Mouse (Mus musculus) liver, embryonic 16.5 days (tissue): Measurements from ENCODE around the gene Slc16a10. TPM values are rescaled to one million over a fixed set of nuclear protein-coding genes. Genes with fewer than 3 reads are reported as not detected.

ENCODE experiments used
- ATAC-seq: fragments of 200-750 bp; cut with Nextera tagmentation; 2 replicates; pipeline ENCODE4 v1.8.0; 2017; ENCODE audit warnings: low read depth, mild to moderate bottlenecking, moderate number of reproducible peaks, moderate library complexity
- H3K27ac ChIP-seq: fragments of 300-500 bp; sonication (generic); 2 replicates; pipeline ENCODE4 v1.5.1; 2014; ENCODE audit warnings: mild to moderate bottlenecking, low read length
- H3K27me3 ChIP-seq: fragments of 300-500 bp; sonication (generic); 2 replicates; pipeline ENCODE4 v1.6.1; 2014; ENCODE audit warnings: low read depth, low read length, mixed read lengths; ENCODE audit not compliant: control insufficient read depth, insufficient read depth
- H3K36me3 ChIP-seq: fragments of 300-500 bp; sonication (generic); 2 replicates; pipeline ENCODE4 v1.6.1; 2014; ENCODE audit warnings: mild to moderate bottlenecking; ENCODE audit not compliant: control insufficient read depth, insufficient read depth
- H3K4me1 ChIP-seq: fragments of 300-500 bp; sonication (generic); 2 replicates; pipeline ENCODE4 v1.6.1; 2014; ENCODE audit warnings: low read depth, low read length, mixed read lengths; ENCODE audit not compliant: control insufficient read depth
- H3K4me2 ChIP-seq: fragments of 300-500 bp; sonication (generic); 2 replicates; pipeline ENCODE4 v1.6.1; 2014; ENCODE audit warnings: low read depth, low read length, mixed read lengths
- H3K4me3 ChIP-seq: fragments of 300-500 bp; sonication (generic); 2 replicates; pipeline ENCODE4 v1.5.1; 2014; ENCODE audit warnings: low read depth, mild to moderate bottlenecking, low read length
- H3K9ac ChIP-seq: fragments of 300-500 bp; sonication (generic); 2 replicates; pipeline ENCODE4 v1.6.1; 2014; ENCODE audit warnings: low read depth, low read length
- H3K9me3 ChIP-seq: fragments of 300-500 bp; sonication (generic); replicated peaks from 2 replicates; pipeline ENCODE4 v1.6.1; 2016; ENCODE audit warnings: low read length; ENCODE audit not compliant: control insufficient read depth
- WGBS: fragments of 180-500 bp; shearing (Covaris S2); extraction: QIAGEN DNeasy Blood & Tissue Kit; methylation state at CpG from one replicate; pipeline ENCODE4 v1.1.7; 2014; ENCODE audit not compliant: insufficient replicate concordance; 5-methylcytosine and 5-hydroxymethylcytosine counted together
- polyA plus RNA-seq: library from polyadenylated mRNA; unstranded; fragments of >200 nt; fragmentation: Nextera tagmentation; extraction: Ambion mirVana; gene quantifications from 2 replicates; pipeline ENCODE4 v1.2.1, GENCODE M21; 2015

The Slc16a10 gene
- polyA plus RNA-seq, 1 experiment from 2014 or later, result 75.2 TPM

DNA sequence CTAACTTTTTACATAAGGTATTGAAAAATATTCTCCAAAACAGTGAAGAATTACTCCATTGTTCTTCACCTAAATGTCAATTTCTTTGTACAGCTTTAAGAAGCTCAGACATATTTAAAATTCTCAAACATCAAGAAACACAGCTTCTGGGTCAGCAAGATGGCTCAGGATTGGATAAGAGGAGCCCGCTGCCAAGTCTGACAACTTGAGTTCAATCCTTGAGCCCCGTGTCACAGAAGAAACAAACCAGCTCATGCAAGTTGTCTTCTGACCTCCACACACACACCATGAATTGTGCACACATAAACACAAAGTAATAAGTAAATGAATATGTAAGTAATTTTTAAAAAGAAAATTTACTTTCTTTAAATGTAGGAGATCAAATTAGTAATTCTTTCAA, 50.6 kb downstream of the Slc16a10 start:
- 90% methylated on average over 2 of the region's 2 CpGs for WGBS
- no peak overlapping the region for H3K4me2 ChIP-seq
- H3K4me3 ChIP-seq, result no peak overlapping the region
- ATAC-seq, result no peak
- H3K9ac ChIP-seq, result no peak overlapping the region
- H3K27me3 ChIP-seq, result no peaks in the 10 kb centered on the region
- H3K9me3 ChIP-seq, result 0 out of 2 replicates have a peak, but pooled peaks cover 3% of the 10 kb centered on the region
- H3K27ac ChIP-seq, result no peak overlapping the region
- H3K36me3 ChIP-seq, result peaks cover 6% of the 10 kb centered on the region; the same call in 1 of the 2 replicates
- H3K4me1 ChIP-seq, result no peaks in the 10 kb centered on the region

GRCm38 (mm10) chr10:40090504-40091428, 51.3 kb downstream of the Slc16a10 start:
- no peak overlapping the region for H3K9ac ChIP-seq
- no peak overlapping the region for H3K4me3 ChIP-seq
- no peak for ATAC-seq
- H3K36me3 ChIP-seq, result peaks cover 6% of the 10 kb centered on the region; the same call in 1 of the 2 replicates
- WGBS, result 76% methylated on average over 11 of the region's 11 CpGs
- H3K4me1 ChIP-seq, result no peaks in the 10 kb centered on the region; the same call in 1 of the 2 replicates
- no peak overlapping the region for H3K27ac ChIP-seq
- H3K4me2 ChIP-seq, result no peak overlapping the region
- no peaks in the 10 kb centered on the region for H3K27me3 ChIP-seq
- H3K9me3 ChIP-seq, result 0 out of 2 replicates have a peak, but pooled peaks cover 3% of the 10 kb centered on the region

- H3K4me1 ChIP-seq, result no peaks in the 10 kb centered on the region; the same call in 1 of the 2 replicates
- peak; percentile 27 for ATAC-seq
- 88% methylated on average over 12 of the region's 12 CpGs for WGBS
Observed at GRCm38 (mm10) chr10:40084332-40085093, 57.5 kb downstream of the Slc16a10 start.

GRCm38 (mm10) chr10:40083556-40083955, 58.5 kb downstream of the Slc16a10 start:
- Histone ChIP-seq H3K36me3 (peaks cover 5% of the 10 kb centered on the region; the same call in 1 of the 2 replicates), H3K4me3 (no peak overlapping the region), H3K9ac (no peak overlapping the region), H3K4me1 (no peaks in the 10 kb centered on the region; the same call in 1 of the 2 replicates), H3K9me3 (no peaks in the 10 kb centered on the region), H3K4me2 (no peak overlapping the region), H3K27ac (no peak overlapping the region), H3K27me3 (no peaks in the 10 kb centered on the region)
- 75% methylated on average over 4 of the region's 4 CpGs for WGBS
- no peak for ATAC-seq

More at GRCm38 (mm10) chr10:40084332-40085093, 57.5 kb downstream of the Slc16a10 start:
- H3K36me3 ChIP-seq, result peaks cover 3% of the 10 kb centered on the region; the same call in 1 of the 2 replicates
- H3K9ac ChIP-seq, result no peak overlapping the region
- H3K9me3 ChIP-seq, result no peaks in the 10 kb centered on the region
- no peaks in the 10 kb centered on the region for H3K27me3 ChIP-seq
- H3K4me3 ChIP-seq, result no peak overlapping the region
- H3K4me2 ChIP-seq, result no peak overlapping the region
- no peak overlapping the region for H3K27ac ChIP-seq

DNA sequence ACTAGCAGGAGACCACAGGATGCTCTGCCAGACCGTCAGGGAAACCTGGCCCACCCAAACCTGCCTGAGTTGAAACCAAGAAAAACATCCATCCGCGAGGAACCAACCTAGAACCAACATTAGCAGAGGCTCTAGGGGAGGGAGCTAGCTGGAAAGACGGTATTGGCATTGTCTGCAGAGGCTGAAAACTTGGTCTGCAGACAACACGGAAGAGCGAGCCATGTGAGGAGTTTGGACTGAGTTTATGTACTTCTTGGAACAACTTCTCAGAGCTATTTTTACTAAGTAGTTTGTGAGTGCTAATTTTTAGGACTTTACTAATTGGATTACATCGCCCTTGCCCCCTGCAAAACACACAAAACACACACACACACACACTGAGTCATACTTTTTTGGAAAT, 59.4 kb downstream of the Slc16a10 start:
- H3K27me3 ChIP-seq, result no peaks in the 10 kb centered on the region
- ATAC-seq, result no peak
- H3K4me3 ChIP-seq, result no peak overlapping the region
- no peak overlapping the region for H3K4me2 ChIP-seq
- H3K4me1 ChIP-seq, result no peaks in the 10 kb centered on the region; the same call in 1 of the 2 replicates
- WGBS, result 94% methylated on average over 7 of the region's 7 CpGs
- H3K27ac ChIP-seq, result no peak overlapping the region
- no peak overlapping the region for H3K9ac ChIP-seq
- H3K9me3 ChIP-seq, result no peaks in the 10 kb centered on the region
- peaks cover 8% of the 10 kb centered on the region for H3K36me3 ChIP-seq

DNA sequence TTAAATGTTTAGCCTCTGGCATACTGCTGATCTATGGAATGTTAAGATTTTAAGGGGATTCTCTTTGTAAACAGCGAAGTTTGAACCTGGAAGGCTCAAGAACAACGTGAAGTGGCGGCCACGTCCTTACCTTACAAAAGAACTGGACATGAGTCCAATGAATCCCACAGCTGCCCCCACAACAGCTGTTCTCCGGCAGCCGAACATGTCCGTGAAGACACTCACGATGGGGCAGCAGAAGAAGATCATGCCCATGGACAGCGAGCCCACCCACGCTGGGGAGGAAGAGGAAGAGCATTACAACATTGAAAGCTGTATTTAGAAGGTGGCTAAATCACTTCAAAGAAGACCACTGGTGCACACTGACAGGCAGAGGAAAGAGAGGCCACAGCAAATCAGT, 61.5 kb downstream of the Slc16a10 start:
- Histone ChIP-seq H3K27ac (no peak overlapping the region), H3K4me2 (no peak overlapping the region), H3K4me1 (peaks cover 5% of the 10 kb centered on the region), H3K9me3 (no peaks in the 10 kb centered on the region), H3K27me3 (no peaks in the 10 kb centered on the region), H3K9ac (no peak overlapping the region), H3K36me3 (peaks cover 19% of the 10 kb centered on the region), H3K4me3 (no peak overlapping the region)
- ATAC-seq, result no peak
- WGBS, result 85% methylated on average over 10 of the region's 10 CpGs

DNA sequence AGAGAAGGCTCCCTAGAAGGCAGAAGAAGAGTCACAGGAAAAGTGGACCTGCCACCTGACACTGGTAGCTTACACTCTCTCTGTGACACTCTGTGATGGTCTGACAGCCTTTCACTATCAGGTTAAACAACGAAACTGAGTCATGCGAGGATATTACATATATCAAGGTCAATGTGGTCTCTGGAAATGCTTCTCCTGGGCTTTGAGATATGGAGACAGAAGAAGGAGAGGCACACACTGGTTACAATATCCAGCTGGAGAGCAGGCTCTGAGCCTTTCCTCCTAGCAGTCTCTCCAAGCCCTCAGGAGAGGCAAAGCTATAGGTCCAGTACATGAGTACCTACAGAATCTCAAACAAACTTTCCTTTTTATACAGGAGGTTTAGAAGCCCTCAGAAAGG, 62.8 kb downstream of the Slc16a10 start:
- peaks cover 25% of the 10 kb centered on the region for H3K36me3 ChIP-seq
- ATAC-seq, result no peak
- H3K9me3 ChIP-seq, result no peaks in the 10 kb centered on the region
- WGBS, result 65% methylated on average over 2 of the region's 2 CpGs
- H3K4me1 ChIP-seq, result peaks cover 5% of the 10 kb centered on the region
- H3K27me3 ChIP-seq, result no peaks in the 10 kb centered on the region
- no peak overlapping the region for H3K4me2 ChIP-seq
- no peak overlapping the region for H3K4me3 ChIP-seq
- no peak overlapping the region for H3K27ac ChIP-seq
- no peak overlapping the region for H3K9ac ChIP-seq

DNA sequence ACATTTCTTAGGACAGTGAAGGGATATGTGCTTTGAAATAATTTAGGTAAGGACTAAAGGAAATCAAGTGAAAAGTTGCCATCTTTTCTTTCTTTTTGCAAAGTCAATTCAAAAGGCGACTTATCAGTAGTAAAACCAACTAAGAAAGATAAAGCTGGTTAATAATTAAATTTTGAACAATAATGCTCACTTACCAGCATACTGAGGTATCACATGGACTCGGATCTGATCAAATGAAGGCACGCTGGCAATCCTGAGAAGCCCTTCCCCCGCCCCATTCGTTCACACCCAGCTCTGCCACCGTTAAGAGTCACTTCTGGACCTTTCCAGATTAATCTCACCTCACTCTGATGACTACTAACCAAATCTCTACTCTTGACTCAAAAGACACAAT, 64.1 kb downstream of the Slc16a10 start:
- peaks cover 5% of the 10 kb centered on the region for H3K4me1 ChIP-seq
- H3K27me3 ChIP-seq, result no peaks in the 10 kb centered on the region
- H3K4me2 ChIP-seq, result no peak overlapping the region
- H3K4me3 ChIP-seq, result no peak overlapping the region
- H3K9me3 ChIP-seq, result no peaks in the 10 kb centered on the region
- ATAC-seq, result no peak
- WGBS, result 72% methylated on average over 6 of the region's 6 CpGs
- H3K9ac ChIP-seq, result no peak overlapping the region
- H3K27ac ChIP-seq, result no peak overlapping the region
- peaks cover 29% of the 10 kb centered on the region for H3K36me3 ChIP-seq
